Mouse (Mus musculus) intestine, embryonic 14.5 days (tissue): ENCODE data around the gene Ranbp6. TPM values are rescaled to one million over a fixed set of nuclear protein-coding genes. Genes with fewer than 3 reads are reported as not detected.

Source experiments
- ATAC-seq: fragments of 200-750 bp; cut with Nextera tagmentation; replicated peaks from 2 replicates; pipeline ENCODE4 v1.8.0; 2017; ENCODE audit warnings: low read depth, moderate number of reproducible peaks, moderate TSS enrichment, moderate library complexity; ENCODE audit not compliant: low FRiP score, low TSS enrichment
- DNase-seq: peaks from one replicate; pipeline ENCODE4 v3.0.0-alpha.2; 2018; ENCODE audit warnings: low spot score
- H3K27ac ChIP-seq: fragments of 300-500 bp; sonication (generic); 2 replicates; pipeline ENCODE4 v1.5.1; 2014; ENCODE audit warnings: low read depth, mild to moderate bottlenecking, control low read depth
- H3K27me3 ChIP-seq: fragments of 300-500 bp; sonication (generic); replicated peaks from 2 replicates; pipeline ENCODE4 v1.6.1; 2014; ENCODE audit warnings: low read length, control low read depth; ENCODE audit not compliant: control insufficient read depth, insufficient read depth
- H3K36me3 ChIP-seq: fragments of 300-500 bp; sonication (generic); 2 replicates; pipeline ENCODE4 v1.6.1; 2014; ENCODE audit warnings: low read length, control low read depth; ENCODE audit not compliant: control insufficient read depth, insufficient read depth
- H3K4me1 ChIP-seq: fragments of 300-500 bp; sonication (generic); replicated peaks from 2 replicates; pipeline ENCODE4 v1.6.1; 2014; ENCODE audit warnings: low read length, control low read depth, mixed read lengths; ENCODE audit not compliant: control insufficient read depth, insufficient read depth
- H3K4me2 ChIP-seq: fragments of 300-500 bp; sonication (generic); 2 replicates; pipeline ENCODE4 v1.6.1; 2014; ENCODE audit warnings: low read length
- H3K4me3 ChIP-seq: fragments of 300-500 bp; sonication (generic); 2 replicates; pipeline ENCODE4 v1.5.1; 2014; ENCODE audit warnings: low read depth, low read length, control low read depth, mixed read lengths
- H3K9ac ChIP-seq: fragments of 300-500 bp; sonication (generic); 2 replicates; pipeline ENCODE4 v1.6.1; 2014; ENCODE audit warnings: mild to moderate bottlenecking, low read length
- H3K9me3 ChIP-seq: fragments of 300-500 bp; sonication (generic); 2 replicates; pipeline ENCODE4 v1.6.1; 2016; ENCODE audit warnings: low read length, control low read depth; ENCODE audit not compliant: control insufficient read depth
- WGBS: fragments of 180-500 bp; shearing (Covaris S2); extraction: QIAGEN DNeasy Blood & Tissue Kit; methylation state at CpG from one replicate; pipeline ENCODE4 v1.1.7; 2014; 5-methylcytosine and 5-hydroxymethylcytosine counted together
- polyA plus RNA-seq: library from polyadenylated mRNA; unstranded; fragments of >200 nt; fragmentation: Nextera tagmentation; extraction: Ambion mirVana; gene quantifications from 2 replicates; pipeline ENCODE4 v1.2.1, GENCODE M21; 2014

Ranbp6 gene
- polyA plus RNA-seq, 1 experiment from 2014 or later: 17.3 TPM

DNA sequence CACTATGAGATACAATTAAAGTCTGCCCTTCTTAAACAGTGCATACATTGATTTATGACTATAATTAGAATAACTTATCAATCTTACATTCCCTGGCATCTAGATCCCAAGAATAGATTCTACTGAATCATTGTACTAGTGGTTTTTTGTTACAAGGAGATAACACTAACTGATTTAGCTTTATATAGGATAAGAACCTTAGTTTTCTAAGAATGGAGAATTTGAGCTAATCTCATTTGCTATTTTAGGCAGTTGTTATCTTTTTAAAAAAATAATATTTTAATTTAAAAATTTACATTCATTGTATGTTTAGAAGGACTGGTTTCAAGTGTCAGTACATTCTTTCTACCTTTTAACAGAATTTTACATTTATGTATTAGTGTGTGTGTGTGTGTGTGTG is 24.8 kb downstream of the Ranbp6 start:
- ATAC-seq (no peak), DNase-seq (no peak)
- Histone ChIP-seq H3K9ac (no peak overlapping the region), H3K27me3 (no peaks in the 10 kb centered on the region), H3K4me3 (no peak overlapping the region), H3K27ac (no peak overlapping the region), H3K36me3 (peaks cover 16% of the 10 kb centered on the region), H3K4me1 (no peaks in the 10 kb centered on the region), H3K4me2 (no peak overlapping the region), H3K9me3 (no peaks in the 10 kb centered on the region)

DNA sequence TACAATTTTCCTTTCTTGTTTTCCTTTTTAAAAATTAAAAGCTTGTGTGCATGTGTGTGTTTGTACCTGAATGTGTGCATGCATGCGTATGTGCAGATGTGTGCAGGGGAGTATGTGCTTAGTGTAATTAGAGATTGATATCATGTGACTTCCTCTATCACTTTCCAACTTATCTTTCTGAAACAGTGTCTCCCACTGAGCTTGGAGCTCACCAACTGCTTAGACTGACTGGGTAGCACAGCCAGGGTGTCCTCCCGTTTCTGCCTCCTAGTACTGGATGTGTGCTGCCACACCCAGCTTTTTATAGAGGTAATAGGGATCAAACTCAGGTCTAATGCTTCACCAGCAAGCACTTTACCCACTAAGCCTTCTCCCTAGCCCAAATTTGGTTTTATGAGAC is 29.9 kb downstream of the Ranbp6 start:
- ATAC-seq (no peak), DNase-seq (no peak)
- Histone ChIP-seq H3K27me3 (no peaks in the 10 kb centered on the region), H3K4me1 (no peaks in the 10 kb centered on the region), H3K36me3 (peaks cover 20% of the 10 kb centered on the region), H3K4me3 (no peak overlapping the region), H3K9ac (no peak overlapping the region), H3K27ac (no peak overlapping the region), H3K4me2 (no peak overlapping the region), H3K9me3 (no peaks in the 10 kb centered on the region)
- WGBS: 87% methylated on average over 2 of the region's 2 CpGs

Other genes with a start within 250 kb of the Ranbp6 start
- gene Ermp1, start 164.6 kb downstream of the Ranbp6 start, polyA plus RNA-seq: 8.4 and 8.9 TPM in 2 replicates
- gene Mlana, start 115.2 kb downstream of the Ranbp6 start, polyA plus RNA-seq: not detected in 2 replicates
- 7.5 and 7.9 TPM in 2 replicates for gene 9930021J03Rik, start 7.0 kb downstream of the Ranbp6 start, polyA plus RNA-seq
- 16.6 and 20.2 TPM in 2 replicates for gene Il33, start 112.1 kb upstream of the Ranbp6 start, polyA plus RNA-seq
- not detected in 2 replicates for gene Trpd52l3, start 190.8 kb upstream of the Ranbp6 start, polyA plus RNA-seq
- 69.9 and 72.3 TPM in 2 replicates for gene Uhrf2, start 217.5 kb upstream of the Ranbp6 start, polyA plus RNA-seq